Mouse (Mus musculus) embryonic facial prominence, embryonic 14.5 days (tissue): Measurements from ENCODE around the gene C5ar2. TPM values are rescaled to one million over a fixed set of nuclear protein-coding genes. Genes with fewer than 3 reads are reported as not detected.
"Not testable (repeated sequence)": the region's sequence is repeated elsewhere in the genome, so short reads cannot be mapped to it uniquely, and the experiment has no call there.

Experiments
- ATAC-seq: fragments of 200-750 bp; cut with Nextera tagmentation; 2 replicates; pipeline ENCODE4 v1.8.0; 2017; ENCODE audit warnings: low read depth, moderate number of reproducible peaks, moderate TSS enrichment
- DNase-seq: peaks from one replicate; pipeline ENCODE4 v3.0.0-alpha.2; 2015; ENCODE audit warnings: low spot score
- H3K27ac ChIP-seq: fragments of 300-500 bp; sonication (generic); replicated peaks from 2 replicates; pipeline ENCODE4 v1.5.1; 2014; ENCODE audit warnings: low read depth, mild to moderate bottlenecking, low read length, moderate library complexity
- H3K27me3 ChIP-seq: fragments of 300-500 bp; sonication (generic); replicated peaks from 2 replicates; pipeline ENCODE4 v1.6.1; 2014; ENCODE audit warnings: low read length; ENCODE audit not compliant: control insufficient read depth, insufficient read depth
- H3K36me3 ChIP-seq: fragments of 300-500 bp; sonication (generic); 2 replicates; pipeline ENCODE4 v1.6.1; 2014; ENCODE audit warnings: low read length, mixed read lengths; ENCODE audit not compliant: control insufficient read depth, insufficient read depth
- H3K4me1 ChIP-seq: fragments of 300-500 bp; sonication (generic); 2 replicates; pipeline ENCODE4 v1.6.1; 2014; ENCODE audit warnings: antibody characterized with exemption, low read length; ENCODE audit not compliant: control insufficient read depth, insufficient read depth
- H3K4me2 ChIP-seq: fragments of 300-500 bp; sonication (generic); 2 replicates; pipeline ENCODE4 v1.6.1; 2014; ENCODE audit warnings: low read depth, mild to moderate bottlenecking, low read length, moderate library complexity, mixed read lengths
- H3K4me3 ChIP-seq: fragments of 300-500 bp; sonication (generic); 2 replicates; pipeline ENCODE4 v1.5.1; 2014; ENCODE audit warnings: low read depth, mild to moderate bottlenecking, low read length
- H3K9ac ChIP-seq: fragments of 300-500 bp; sonication (generic); 2 replicates; pipeline ENCODE4 v1.6.1; 2014; ENCODE audit warnings: low read depth, mild to moderate bottlenecking, low read length, moderate library complexity, mixed read lengths
- H3K9me3 ChIP-seq: fragments of 300-500 bp; sonication (generic); 2 replicates; pipeline ENCODE4 v1.6.1; 2016; ENCODE audit warnings: low read length; ENCODE audit not compliant: control insufficient read depth
- WGBS: fragments of 180-500 bp; shearing (Covaris S2); extraction: QIAGEN DNeasy Blood & Tissue Kit; methylation state at CpG from one replicate; pipeline ENCODE4 v1.1.7; 2014; 5-methylcytosine and 5-hydroxymethylcytosine counted together
- polyA plus RNA-seq: library from polyadenylated mRNA; unstranded; fragments of >200 nt; fragmentation: Nextera tagmentation; extraction: Ambion mirVana; gene quantifications from 2 replicates; pipeline ENCODE4 v1.2.1, GENCODE M21; 2014

The C5ar2 gene
- polyA plus RNA-seq, 1 experiment from 2014 or later = not detected

- no peak overlapping the region for H3K27ac ChIP-seq
Observed at GRCm38 (mm10) chr7:16263843-16264242, 19.9 kb upstream of the C5ar2 start.

GRCm38 (mm10) chr7:16263015-16263787, 19.2 kb upstream of the C5ar2 start:
- WGBS = 28% methylated on average over 8 of the region's 8 CpGs

More at GRCm38 (mm10) chr7:16263843-16264242, 19.9 kb upstream of the C5ar2 start:
- Histone ChIP-seq H3K9ac (no peak overlapping the region), H3K36me3 (no peaks in the 10 kb centered on the region), H3K27me3 (no peaks in the 10 kb centered on the region), H3K4me1 (no peaks in the 10 kb centered on the region), H3K4me3 (no peak overlapping the region), H3K9me3 (peaks cover 16% of the 10 kb centered on the region; the same call in 1 of the 2 replicates), H3K4me2 (no peak overlapping the region)
- WGBS = 78% methylated on average over 5 of the region's 5 CpGs
- DNase-seq (no peak), ATAC-seq (no peak)

GRCm38 (mm10) chr7:16261097-16261496, 17.1 kb upstream of the C5ar2 start:
- H3K27me3 ChIP-seq = no peaks in the 10 kb centered on the region
- H3K9me3 ChIP-seq = peaks cover 16% of the 10 kb centered on the region; the same call in 1 of the 2 replicates
- no peak overlapping the region for H3K4me3 ChIP-seq
- 71% methylated on average over 1 of the region's 1 CpGs for WGBS
- ATAC-seq = no peak
- H3K4me2 ChIP-seq = no peak overlapping the region
- no peak overlapping the region for H3K27ac ChIP-seq
- H3K36me3 ChIP-seq = no peaks in the 10 kb centered on the region
- H3K9ac ChIP-seq = no peak overlapping the region
- DNase-seq = no peak
- no peaks in the 10 kb centered on the region for H3K4me1 ChIP-seq

More at GRCm38 (mm10) chr7:16263015-16263787, 19.2 kb upstream of the C5ar2 start:
- H3K4me3 ChIP-seq = no peak overlapping the region
- ATAC-seq (no peak), DNase-seq (peak; percentile 81)
- no peaks in the 10 kb centered on the region for H3K36me3 ChIP-seq
- H3K4me2 ChIP-seq = no peak overlapping the region
- no peaks in the 10 kb centered on the region for H3K27me3 ChIP-seq
- H3K27ac ChIP-seq = no peak overlapping the region
- H3K4me1 ChIP-seq = no peaks in the 10 kb centered on the region
- no peak overlapping the region for H3K9ac ChIP-seq
- H3K9me3 ChIP-seq = peaks cover 16% of the 10 kb centered on the region; the same call in 1 of the 2 replicates

DNA sequence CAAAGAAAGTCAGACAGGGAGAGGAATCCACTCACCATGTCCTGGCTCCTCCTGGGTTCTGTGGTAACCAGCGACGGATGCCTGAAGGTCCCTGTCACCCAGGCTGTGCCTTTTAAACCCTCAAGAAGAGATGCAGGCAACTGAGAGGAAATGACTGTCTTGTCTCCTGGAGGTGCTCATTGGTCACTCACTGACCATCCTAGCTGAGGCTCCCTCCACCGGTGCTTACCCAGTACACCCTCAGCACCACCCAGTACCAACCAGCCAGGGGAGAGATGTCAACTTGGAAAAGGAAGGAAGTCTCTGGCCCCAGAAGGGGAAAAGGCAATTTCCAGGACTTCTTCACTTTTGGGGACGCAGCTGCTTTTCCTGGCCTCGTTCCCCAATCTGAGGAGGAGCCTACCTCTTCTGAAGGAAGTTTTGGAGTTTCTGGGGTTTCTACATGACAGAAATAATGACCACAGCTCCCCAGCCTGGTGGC, 15.2 kb upstream of the C5ar2 start, which contains the start of gene C5ar1:
C5ar1 (minus strand) TSS at position 431 of the 481 bp plus-strand sequence.
- Histone ChIP-seq H3K4me1 (no peaks in the 10 kb centered on the region), H3K4me2 (no peak within 1 kb of the TSS), H3K36me3 (no peaks in the 10 kb centered on the region), H3K9me3 (0 out of 2 replicates have a peak, but pooled peaks cover 5% of the 10 kb centered on the region), H3K27me3 (no peaks in the 10 kb centered on the region), H3K9ac (no peak within 1 kb of the TSS), H3K4me3 (no peak within 1 kb of the TSS), H3K27ac (no peak within 1 kb of the TSS)
- WGBS = 73% methylated on average over 5 of the region's 5 CpGs
- ATAC-seq (no peak), DNase-seq (no peak)

DNA sequence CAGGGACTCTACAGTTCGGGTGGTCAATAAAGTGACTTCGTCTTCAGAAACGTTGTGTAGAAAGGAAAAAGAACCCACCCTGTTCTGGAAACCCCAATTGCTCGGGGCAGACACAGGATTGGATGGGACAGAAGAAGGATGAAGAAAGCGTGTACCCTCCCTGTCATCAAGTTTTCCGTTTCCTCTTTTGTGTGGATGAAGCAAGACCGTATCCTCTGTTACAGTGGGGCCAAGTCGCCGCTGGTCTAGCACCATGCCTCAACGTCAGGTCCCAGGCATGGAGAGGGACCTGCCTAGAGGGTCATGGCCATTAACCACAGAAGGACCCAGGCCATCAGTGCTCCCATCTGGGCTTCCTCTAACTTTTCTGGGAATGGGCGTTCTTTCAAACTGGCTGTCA, 13.9 kb upstream of the C5ar2 start:
- ATAC-seq (no peak), DNase-seq (no peak)
- Histone ChIP-seq H3K9me3 (no peaks in the 10 kb centered on the region), H3K9ac (no peak overlapping the region), H3K27me3 (no peaks in the 10 kb centered on the region), H3K4me2 (no peak overlapping the region), H3K27ac (no peak overlapping the region), H3K4me1 (no peaks in the 10 kb centered on the region), H3K4me3 (no peak overlapping the region), H3K36me3 (no peaks in the 10 kb centered on the region)
- WGBS = 88% methylated on average over 11 of the region's 11 CpGs

DNA sequence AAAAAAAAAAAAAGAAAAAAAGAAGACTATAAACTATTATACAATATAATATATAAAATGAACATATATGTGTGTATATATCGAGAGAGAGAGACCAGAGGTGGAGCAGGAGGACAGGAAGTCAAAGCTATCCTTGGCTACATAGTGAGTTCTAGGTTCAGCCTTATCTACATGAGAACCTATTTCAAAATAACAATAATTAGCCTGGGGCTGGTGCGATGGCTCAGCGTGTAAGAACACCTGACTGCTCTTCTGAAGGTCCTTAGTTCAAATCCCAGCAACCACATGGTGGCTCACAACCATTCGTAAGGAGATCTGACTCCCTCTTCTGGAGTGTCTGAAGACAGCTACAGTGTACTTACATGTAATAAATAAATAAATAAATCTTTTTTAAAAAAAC, 12.0 kb upstream of the C5ar2 start:
- WGBS = 93% methylated on average over 4 of the region's 4 CpGs
- not testable (repeated sequence) for H3K27me3 ChIP-seq

GRCm38 (mm10) chr7:16254195-16254594, 10.2 kb upstream of the C5ar2 start:
- H3K9ac ChIP-seq = no peak overlapping the region
- WGBS = 62% methylated on average over 4 of the region's 4 CpGs
- ATAC-seq (no peak), DNase-seq (no peak)
- H3K4me2 ChIP-seq = no peak overlapping the region
- no peak overlapping the region for H3K4me3 ChIP-seq
- no peaks in the 10 kb centered on the region for H3K4me1 ChIP-seq
- H3K36me3 ChIP-seq = no peaks in the 10 kb centered on the region
- H3K27ac ChIP-seq = no peak overlapping the region
- no peaks in the 10 kb centered on the region for H3K9me3 ChIP-seq
- no peaks in the 10 kb centered on the region for H3K27me3 ChIP-seq

More for the DNA sequence above, 12.0 kb upstream of the C5ar2 start:
- H3K27ac ChIP-seq, DNase-seq, H3K9me3 ChIP-seq, H3K36me3 ChIP-seq, H3K4me3 ChIP-seq, ATAC-seq, H3K9ac ChIP-seq, H3K4me1 ChIP-seq, H3K4me2 ChIP-seq: not testable (repeated sequence)

DNA sequence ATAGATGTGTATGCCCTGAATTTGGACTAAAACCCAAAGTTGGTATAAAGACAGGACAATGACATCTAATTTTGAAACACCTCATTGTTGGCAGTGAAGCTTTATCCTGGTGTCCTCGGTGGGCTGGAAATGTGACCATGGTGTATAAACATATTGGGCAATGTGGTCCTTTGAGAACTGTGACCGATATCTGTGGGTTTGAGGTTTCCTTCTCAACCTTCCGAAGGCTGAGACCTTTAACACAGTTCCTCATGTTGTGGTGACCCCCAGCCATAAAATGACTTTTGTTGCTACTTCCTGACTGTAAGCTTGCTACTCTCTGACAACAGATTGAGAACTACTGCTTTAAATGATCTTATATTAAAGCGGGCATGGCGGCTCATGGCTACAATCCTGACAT, 6.7 kb upstream of the C5ar2 start:
- Histone ChIP-seq H3K4me3 (no peak overlapping the region), H3K27ac (no peak overlapping the region), H3K9me3 (no peaks in the 10 kb centered on the region), H3K9ac (no peak overlapping the region), H3K36me3 (no peaks in the 10 kb centered on the region), H3K4me1 (no peaks in the 10 kb centered on the region), H3K27me3 (no peaks in the 10 kb centered on the region), H3K4me2 (no peak overlapping the region)
- ATAC-seq (no peak), DNase-seq (no peak)
- WGBS = 83% methylated on average over 5 of the region's 5 CpGs

DNA sequence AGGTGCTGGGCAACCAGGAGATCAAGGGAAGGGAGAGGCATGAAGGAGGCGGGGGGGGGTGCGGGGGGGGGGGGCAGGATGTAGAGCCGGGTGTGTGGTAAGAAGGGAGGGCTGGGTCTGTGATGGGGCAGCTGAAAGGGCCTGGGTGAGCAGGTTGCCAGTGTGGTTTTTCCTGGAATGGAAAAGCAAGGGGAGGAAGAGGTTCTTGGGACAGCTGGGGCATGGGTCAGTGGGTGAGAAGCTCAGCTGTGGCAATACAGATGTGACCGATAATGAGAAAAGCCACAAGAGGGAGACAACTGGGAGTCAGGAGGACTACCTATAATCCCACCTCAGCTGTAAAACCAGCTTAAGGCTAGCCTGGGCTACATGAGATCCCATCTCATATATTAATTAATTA, 2.0 kb upstream of the C5ar2 start:
- ATAC-seq (no peak), DNase-seq (no peak)
- Histone ChIP-seq H3K4me1 (no peaks in the 10 kb centered on the region), H3K27ac (no peak overlapping the region), H3K4me3 (no peak overlapping the region), H3K36me3 (no peaks in the 10 kb centered on the region), H3K9me3 (no peaks in the 10 kb centered on the region), H3K4me2 (no peak overlapping the region), H3K9ac (no peak overlapping the region), H3K27me3 (no peaks in the 10 kb centered on the region)
- 83% methylated on average over 1 of the region's 4 CpGs for WGBS
